Mouse (Mus musculus) E14TG2a.4 (cell line): ENCODE data around the gene Hoxc4.
A peak's percentile ranks its signal among the peaks of the same experiment; 100 is the strongest.

Experiments
- H3K27me3 ChIP-seq: 2 replicates; pipeline ENCODE4 v1.6.1; 2014; ENCODE audit warnings: low read length, control low read depth; ENCODE audit not compliant: insufficient read depth
- H3K36me3 ChIP-seq: 2 replicates; pipeline ENCODE4 v1.6.1; 2014; ENCODE audit warnings: low read length, control low read depth; ENCODE audit not compliant: insufficient read depth
- H3K4me1 ChIP-seq: replicated peaks from 2 replicates; pipeline ENCODE4 v1.6.1; 2014; ENCODE audit warnings: low read depth, low read length, control low read depth
- H3K4me3 ChIP-seq: replicated peaks from 2 replicates; pipeline ENCODE4 v1.5.1; 2014; ENCODE audit warnings: mild to moderate bottlenecking, low read length
- H3K9me3 ChIP-seq: 2 replicates; pipeline ENCODE4 v1.6.1; 2014; ENCODE audit warnings: low read length, control low read depth
- CTCF ChIP-seq: conservative IDR thresholded peaks from 2 replicates; pipeline ENCODE4 v1.5.1; 2014; ENCODE audit warnings: low read length
- NANOG ChIP-seq: IDR thresholded peaks from 2 replicates; pipeline ENCODE4 v1.6.1; 2014; ENCODE audit warnings: borderline replicate concordance, low read length, mixed read lengths
- POU5F1 ChIP-seq: IDR thresholded peaks from 2 replicates; pipeline ENCODE4 v1.6.1; 2014; ENCODE audit warnings: low read length, borderline replicate concordance

Gene Hoxc4

DNA sequence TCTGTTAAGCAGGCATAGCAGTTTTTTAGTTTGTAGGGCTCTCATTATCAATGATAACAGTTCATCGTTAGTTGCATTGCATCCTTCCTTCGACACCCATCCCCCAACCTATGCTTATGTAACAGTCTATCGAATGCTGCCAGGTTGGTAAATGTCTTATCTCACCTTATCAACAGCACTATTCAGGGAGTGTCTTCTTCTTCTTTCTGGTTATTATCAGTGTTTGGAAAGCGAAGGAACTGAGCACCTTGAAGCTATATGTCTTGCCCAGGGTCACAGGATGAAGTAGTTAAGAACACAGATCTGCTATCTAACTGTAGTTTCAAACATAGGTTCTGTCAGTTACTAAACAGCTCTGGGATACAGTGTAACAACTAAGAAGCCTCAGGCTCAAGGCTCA is 49.0 kb downstream of the Hoxc4 start:
- H3K4me1 ChIP-seq = peaks cover 9% of the 10 kb centered on the region
- peaks cover 92% of the 10 kb centered on the region for H3K27me3 ChIP-seq
- TF ChIP-seq NANOG (no peak), POU5F1 (no peak), CTCF (no peak)
- H3K4me3 ChIP-seq = no peak overlapping the region
- H3K9me3 ChIP-seq = no peaks in the 10 kb centered on the region
- no peaks in the 10 kb centered on the region for H3K36me3 ChIP-seq

DNA sequence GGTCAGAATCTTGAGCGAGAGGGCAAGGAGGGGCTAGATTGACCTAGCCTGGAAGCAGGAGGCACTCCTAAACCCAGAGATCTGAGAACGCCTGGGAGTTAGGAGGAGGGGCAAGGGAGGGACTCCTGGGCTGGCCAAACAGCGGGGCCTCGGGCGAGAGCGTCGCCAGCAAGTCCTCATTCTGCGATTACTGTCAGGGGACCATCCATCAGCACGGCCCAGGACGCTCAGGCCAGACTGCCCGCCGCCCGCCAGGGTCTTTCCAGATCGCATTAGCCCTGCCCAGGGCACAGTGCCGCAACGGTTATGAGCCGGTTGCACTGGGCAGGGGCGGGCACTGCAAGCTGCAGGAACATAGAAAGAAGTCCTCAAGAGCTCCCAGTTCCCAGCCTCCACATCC is 50.4 kb downstream of the Hoxc4 start:
- peaks cover 9% of the 10 kb centered on the region for H3K4me1 ChIP-seq
- TF ChIP-seq NANOG (no peak), CTCF (no peak), POU5F1 (no peak)
- H3K4me3 ChIP-seq = peak overlapping the region; percentile 71
- no peaks in the 10 kb centered on the region for H3K9me3 ChIP-seq
- H3K27me3 ChIP-seq = peaks cover 85% of the 10 kb centered on the region
- H3K36me3 ChIP-seq = no peaks in the 10 kb centered on the region

DNA sequence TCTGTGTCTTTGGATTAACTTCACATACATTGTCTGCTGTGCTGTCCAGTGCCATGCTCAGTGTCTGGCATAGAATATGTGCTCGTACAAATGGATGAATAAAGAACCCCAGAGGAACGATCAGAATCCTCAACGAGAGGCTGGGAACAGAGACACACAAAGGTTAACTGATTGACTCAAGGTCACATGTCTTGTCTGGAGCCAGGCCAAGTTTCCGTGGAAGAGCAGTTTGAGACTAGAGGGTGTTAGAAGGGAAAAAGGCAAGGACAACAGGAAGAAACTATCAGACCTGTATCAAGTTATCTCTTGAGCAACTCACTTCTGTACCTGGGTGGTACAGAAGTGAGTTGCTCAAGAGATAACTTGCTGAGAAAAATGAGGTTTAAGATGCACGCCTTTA is 52.5 kb downstream of the Hoxc4 start:
- no peak overlapping the region for H3K4me3 ChIP-seq
- H3K9me3 ChIP-seq = no peaks in the 10 kb centered on the region
- TF ChIP-seq NANOG (no peak), POU5F1 (no peak), CTCF (no peak)
- no peaks in the 10 kb centered on the region for H3K36me3 ChIP-seq
- H3K27me3 ChIP-seq = peaks cover 81% of the 10 kb centered on the region
- peaks cover 12% of the 10 kb centered on the region for H3K4me1 ChIP-seq

DNA sequence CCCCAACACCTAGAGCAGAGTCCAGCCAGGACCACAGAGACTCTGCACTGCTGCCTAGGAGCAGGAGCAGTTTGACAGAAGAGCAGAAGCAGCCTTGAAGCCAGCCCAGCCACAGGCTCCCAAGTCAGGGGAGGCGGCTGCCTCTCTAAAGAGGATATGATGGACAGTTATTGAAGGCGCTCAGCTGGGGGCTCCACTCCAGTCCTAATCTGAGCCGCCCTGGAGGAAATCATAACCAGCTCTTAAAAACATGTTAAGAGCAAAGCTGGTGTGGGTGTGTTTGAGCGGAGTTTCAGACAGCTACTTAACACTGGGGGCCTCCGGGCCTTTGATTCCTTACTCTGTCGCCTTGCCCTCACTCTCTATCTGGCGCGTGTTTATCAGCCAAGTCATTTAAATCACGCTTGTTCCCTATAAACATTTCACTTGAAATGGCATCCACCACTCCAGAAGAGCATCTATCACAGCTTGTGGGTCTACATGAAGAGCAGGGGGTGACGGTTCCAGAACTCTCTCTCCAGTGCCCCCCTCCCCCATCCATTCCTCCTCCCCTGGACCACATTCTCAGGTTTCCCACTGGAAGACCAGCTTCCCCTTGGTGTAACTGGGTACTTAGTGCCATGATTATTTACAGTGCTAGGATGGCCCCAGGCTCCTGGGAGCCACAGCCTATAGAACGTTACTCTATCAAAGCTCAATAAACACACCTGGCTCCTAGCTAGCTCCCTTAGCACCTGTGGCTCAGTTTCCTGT is 56.1 kb downstream of the Hoxc4 start:
- TF ChIP-seq NANOG (no peak), CTCF (no peak), POU5F1 (no peak)
- Histone ChIP-seq H3K36me3 (no peaks in the 10 kb centered on the region), H3K4me3 (no peak overlapping the region), H3K9me3 (no peaks in the 10 kb centered on the region), H3K4me1 (0 out of 2 replicates have a peak, but pooled peaks cover 3% of the 10 kb centered on the region), H3K27me3 (peaks cover 55% of the 10 kb centered on the region)

DNA sequence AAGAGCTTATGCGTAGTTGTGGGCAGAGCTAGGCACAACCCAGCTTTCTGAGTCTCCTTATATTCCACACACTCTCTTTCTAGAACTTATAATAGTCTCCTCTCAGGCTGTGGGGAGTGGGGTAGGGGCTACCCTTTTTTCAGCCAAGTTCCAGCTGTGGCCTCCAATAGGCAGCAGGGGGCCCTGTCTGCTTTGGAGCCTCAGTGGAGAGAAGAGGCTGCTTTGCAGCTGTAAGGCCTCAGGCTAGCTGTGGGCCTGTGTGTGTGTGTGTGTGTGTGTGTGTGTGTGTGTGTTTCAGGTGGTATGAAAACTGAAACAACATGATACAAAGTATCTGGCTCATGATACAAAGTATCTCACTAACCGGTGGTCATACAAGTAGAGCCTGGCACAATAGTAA is 58.9 kb downstream of the Hoxc4 start:
- no peak overlapping the region for H3K4me3 ChIP-seq
- TF ChIP-seq CTCF (no peak), POU5F1 (no peak), NANOG (no peak)
- H3K4me1 ChIP-seq = 0 out of 2 replicates have a peak, but pooled peaks cover 3% of the 10 kb centered on the region
- no peaks in the 10 kb centered on the region for H3K36me3 ChIP-seq
- peaks cover 52% of the 10 kb centered on the region for H3K27me3 ChIP-seq
- H3K9me3 ChIP-seq = no peaks in the 10 kb centered on the region

DNA sequence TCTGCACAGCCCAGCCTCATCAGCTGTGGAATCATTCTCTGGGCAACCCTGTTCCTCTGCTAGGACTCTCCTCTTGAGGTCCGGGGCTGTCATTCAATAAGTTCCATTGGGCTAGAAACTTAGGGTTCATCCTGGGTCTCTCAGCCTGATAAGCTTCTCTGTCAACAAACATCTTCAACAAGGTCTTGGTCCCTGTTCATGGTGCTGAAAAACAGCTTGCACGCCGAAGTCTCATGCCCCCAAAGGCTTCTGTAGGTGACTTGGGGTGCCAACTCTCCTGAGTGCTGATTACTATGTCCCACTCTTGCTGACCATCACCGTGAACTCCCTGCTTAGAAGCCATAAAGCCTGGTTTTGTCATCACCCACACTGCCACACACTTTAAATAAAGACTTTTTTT is 63.9 kb downstream of the Hoxc4 start:
- TF ChIP-seq POU5F1 (no peak), CTCF (no peak), NANOG (no peak)

DNA sequence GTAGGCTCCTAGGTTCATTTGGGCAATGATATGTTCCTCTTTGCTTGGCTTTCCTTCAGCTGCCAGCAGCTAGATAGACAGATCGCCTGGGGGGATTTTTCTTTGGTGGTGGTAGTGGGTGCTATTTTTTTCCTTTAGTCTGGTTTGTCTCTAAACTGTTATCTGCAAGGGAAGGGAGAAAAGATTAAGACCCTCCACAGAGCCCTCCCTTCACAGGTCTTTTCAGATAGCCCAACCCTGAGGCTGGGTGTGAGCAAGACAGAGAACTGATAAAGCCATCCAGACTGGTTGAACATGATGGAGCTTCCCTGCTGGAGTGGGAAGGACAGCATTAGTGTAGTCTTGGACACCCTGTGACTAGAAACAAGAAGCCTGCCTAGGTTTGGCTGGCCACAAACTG is 64.9 kb downstream of the Hoxc4 start:
- Histone ChIP-seq H3K27me3 (peaks cover 81% of the 10 kb centered on the region), H3K4me1 (peaks cover 12% of the 10 kb centered on the region), H3K4me3 (no peak overlapping the region), H3K36me3 (no peaks in the 10 kb centered on the region), H3K9me3 (no peaks in the 10 kb centered on the region)
- TF ChIP-seq POU5F1 = no peak
- TF ChIP-seq CTCF = no peak
- no peak for TF ChIP-seq NANOG

More for the DNA sequence above, 63.9 kb downstream of the Hoxc4 start:
- Histone ChIP-seq H3K36me3 (no peaks in the 10 kb centered on the region), H3K4me3 (no peak overlapping the region), H3K27me3 (peaks cover 71% of the 10 kb centered on the region), H3K4me1 (peaks cover 12% of the 10 kb centered on the region), H3K9me3 (no peaks in the 10 kb centered on the region)

DNA sequence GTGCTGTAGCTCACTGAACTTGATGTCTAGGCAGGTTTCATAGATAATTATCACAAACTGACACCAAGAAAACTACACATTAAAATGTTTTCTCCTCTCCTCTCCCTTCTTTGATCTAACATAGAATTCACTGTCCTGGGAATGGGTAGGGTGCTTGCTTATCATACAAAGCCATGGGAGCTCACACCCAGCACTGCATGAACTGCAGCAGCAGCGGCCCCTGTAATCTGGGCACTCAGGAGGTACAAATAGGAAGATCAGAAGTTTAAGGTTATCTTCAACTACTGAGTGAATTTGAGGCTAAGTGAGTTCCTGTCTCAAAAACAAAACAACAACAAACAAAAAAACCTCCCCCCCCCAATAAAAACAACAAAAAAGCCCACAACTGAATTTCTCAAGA is 66.2 kb downstream of the Hoxc4 start:
- Histone ChIP-seq H3K27me3 (peaks cover 92% of the 10 kb centered on the region), H3K36me3 (no peaks in the 10 kb centered on the region), H3K9me3 (no peaks in the 10 kb centered on the region), H3K4me1 (peaks cover 12% of the 10 kb centered on the region), H3K4me3 (no peak overlapping the region)
- TF ChIP-seq NANOG (no peak), POU5F1 (no peak), CTCF (no peak)
